Mouse (Mus musculus) adipocyte (in vitro differentiated cells): Measurements from ENCODE around the gene Rad51.

Source experiments
- DNase-seq: peaks from one replicate; pipeline ENCODE4 v3.0.0-alpha.2; 2016; ENCODE audit warnings: low spot score

The Rad51 gene

GRCm38 (mm10) chr2:119112438-119113112 is at the start of gene Rad51:
Gene Rad51, plus strand, starts transcription at chr2:119112793.
- peak; percentile 91 for DNase-seq

GRCm38 (mm10) chr2:119072397-119072796 is 40.2 kb upstream of the Rad51 start:
- no peak for DNase-seq

- no peak for DNase-seq
Measured at GRCm38 (mm10) chr2:119086156-119086555, 26.4 kb upstream of the Rad51 start.

- no peak for DNase-seq
Measured at GRCm38 (mm10) chr2:119101552-119101951, 11.0 kb upstream of the Rad51 start.

GRCm38 (mm10) chr2:119106583-119106982 is 6.0 kb upstream of the Rad51 start:
- no peak for DNase-seq

GRCm38 (mm10) chr2:119108554-119108953 is 4.0 kb upstream of the Rad51 start:
- DNase-seq = peak; percentile 64

GRCm38 (mm10) chr2:119111060-119111459 is 1.5 kb upstream of the Rad51 start:
- no peak for DNase-seq

GRCm38 (mm10) chr2:119113121-119113925 is 730 bp downstream of the Rad51 start:
- no peak for DNase-seq

GRCm38 (mm10) chr2:119136346-119136898 is 23.8 kb downstream of the Rad51 start:
- no peak for DNase-seq

- DNase-seq = peak; percentile 19
Measured at GRCm38 (mm10) chr2:119145199-119145598, 32.6 kb downstream of the Rad51 start.

GRCm38 (mm10) chr2:119146435-119146834 is 33.8 kb downstream of the Rad51 start:
- no peak for DNase-seq

GRCm38 (mm10) chr2:119147160-119147678 is 34.6 kb downstream of the Rad51 start:
- no peak for DNase-seq

GRCm38 (mm10) chr2:119147775-119148174 is 35.2 kb downstream of the Rad51 start:
- DNase-seq = no peak

- no peak for DNase-seq
Measured at GRCm38 (mm10) chr2:119152255-119152654, 39.7 kb downstream of the Rad51 start.

GRCm38 (mm10) chr2:119154683-119155082 is 42.1 kb downstream of the Rad51 start:
- DNase-seq = no peak

GRCm38 (mm10) chr2:119155388-119155787 is 42.8 kb downstream of the Rad51 start:
- DNase-seq = no peak

- DNase-seq = peak; percentile 50
Measured at GRCm38 (mm10) chr2:119156081-119156680, 43.6 kb downstream of the Rad51 start.

- peak; percentile 95 for DNase-seq
Measured at GRCm38 (mm10) chr2:119156681-119157572, 44.3 kb downstream of the Rad51 start, which contains the start of gene Rmdn3. Gene Rmdn3, minus strand, starts transcription at chr2:119157034.

GRCm38 (mm10) chr2:119157836-119158235 is 45.2 kb downstream of the Rad51 start:
- no peak for DNase-seq

- no peak for DNase-seq
Measured at GRCm38 (mm10) chr2:119161247-119161646, 48.7 kb downstream of the Rad51 start.

GRCm38 (mm10) chr2:119163135-119163534 is 50.5 kb downstream of the Rad51 start:
- DNase-seq = no peak
